Mouse (Mus musculus): ENCODE results near the gene Ddx31. TPM values are rescaled to one million over a fixed set of nuclear protein-coding genes. Genes with fewer than 3 reads are reported as not detected.
A peak's percentile ranks its signal among the peaks of the same experiment; 100 is the strongest.

The Ddx31 gene
- polyA plus RNA-seq, 1 experiment: not detected

GRCm38 (mm10) chr2:28915104-28915738, 75.0 kb downstream of the Ddx31 start:
- H3K4me1 ChIP-seq (ENCODE audit: control insufficient read depth, insufficient read depth, low read length): peaks cover 7% of the 10 kb centered on the region; the same call in 1 of the 2 replicates
- H3K4me3 ChIP-seq (ENCODE audit: insufficient read depth, low read depth, low read length): no peak overlapping the region
- no peak overlapping the region for H3K27ac ChIP-seq (ENCODE audit: insufficient read depth, low read depth, low read length)
- whole genome bisulfite sequencing: 7% methylated on average over 22 of the region's 22 CpGs
- TF ChIP-seq POLR2A (IDR thresholded peaks at IDR 0.05; ENCODE audit: insufficient read depth, low read depth, low read length) (no peak), CTCF (IDR thresholded peaks at IDR 0.05; ENCODE audit: insufficient read depth, low read depth, low read length) (no peak)

- Histone ChIP-seq H3K4me1 (ENCODE audit: control insufficient read depth, insufficient read depth, low read length) (peaks cover 7% of the 10 kb centered on the region; the same call in 1 of the 2 replicates), H3K27ac (ENCODE audit: insufficient read depth, low read depth, low read length) (no peak overlapping the region), H3K4me3 (ENCODE audit: insufficient read depth, low read depth, low read length) (no peak overlapping the region)
- 1% methylated on average over 49 of the region's 50 CpGs for WGBS
- TF ChIP-seq CTCF (IDR thresholded peaks at IDR 0.05; ENCODE audit: insufficient read depth, low read depth, low read length) (no peak), POLR2A (IDR thresholded peaks at IDR 0.05; ENCODE audit: insufficient read depth, low read depth, low read length) (no peak)
Measured at GRCm38 (mm10) chr2:28915768-28916512, 75.7 kb downstream of the Ddx31 start.

- WGBS: 6% methylated on average over 18 of the region's 18 CpGs
- no peak within 1 kb of the TSS for H3K4me3 ChIP-seq (ENCODE audit: insufficient read depth, low read depth, low read length)
- no peak for TF ChIP-seq POLR2A (IDR thresholded peaks at IDR 0.05; ENCODE audit: insufficient read depth, low read depth, low read length)
- no peak for TF ChIP-seq CTCF (IDR thresholded peaks at IDR 0.05; ENCODE audit: insufficient read depth, low read depth, low read length)
- peaks cover 7% of the 10 kb centered on the region; the same call in 1 of the 2 replicates for H3K4me1 ChIP-seq (ENCODE audit: control insufficient read depth, insufficient read depth, low read length)
- no peak within 1 kb of the TSS for H3K27ac ChIP-seq (ENCODE audit: insufficient read depth, low read depth, low read length)
Measured at GRCm38 (mm10) chr2:28916513-28916865, 76.3 kb downstream of the Ddx31 start, which contains the start of gene Barhl1. Barhl1 (minus strand) TSS chr2:28916668.

GRCm38 (mm10) chr2:28917156-28917517, 76.9 kb downstream of the Ddx31 start:
- peaks cover 7% of the 10 kb centered on the region; the same call in 1 of the 2 replicates for H3K4me1 ChIP-seq (ENCODE audit: control insufficient read depth, insufficient read depth, low read length)
- no peak for TF ChIP-seq POLR2A (IDR thresholded peaks at IDR 0.05; ENCODE audit: insufficient read depth, low read depth, low read length)
- no peak for TF ChIP-seq CTCF (IDR thresholded peaks at IDR 0.05; ENCODE audit: insufficient read depth, low read depth, low read length)
- no peak overlapping the region for H3K27ac ChIP-seq (ENCODE audit: insufficient read depth, low read depth, low read length)
- H3K4me3 ChIP-seq (ENCODE audit: insufficient read depth, low read depth, low read length): no peak overlapping the region
- 33% methylated on average over 11 of the region's 11 CpGs for WGBS

- H3K27ac ChIP-seq (ENCODE audit: insufficient read depth, low read depth, low read length): no peak overlapping the region
- no peak for TF ChIP-seq POLR2A (IDR thresholded peaks at IDR 0.05; ENCODE audit: insufficient read depth, low read depth, low read length)
- no peak for TF ChIP-seq CTCF (IDR thresholded peaks at IDR 0.05; ENCODE audit: insufficient read depth, low read depth, low read length)
- WGBS: 3% methylated on average over 73 of the region's 73 CpGs
- peaks cover 7% of the 10 kb centered on the region; the same call in 1 of the 2 replicates for H3K4me1 ChIP-seq (ENCODE audit: control insufficient read depth, insufficient read depth, low read length)
- H3K4me3 ChIP-seq (ENCODE audit: insufficient read depth, low read depth, low read length): no peak overlapping the region
Measured at GRCm38 (mm10) chr2:28917518-28918361, 77.5 kb downstream of the Ddx31 start.

- TF ChIP-seq POLR2A (IDR thresholded peaks at IDR 0.05; ENCODE audit: insufficient read depth, low read depth, low read length) (no peak), CTCF (IDR thresholded peaks at IDR 0.05; ENCODE audit: insufficient read depth, low read depth, low read length) (no peak)
- Histone ChIP-seq H3K4me3 (ENCODE audit: insufficient read depth, low read depth, low read length) (no peak overlapping the region), H3K27ac (ENCODE audit: insufficient read depth, low read depth, low read length) (no peak overlapping the region), H3K4me1 (ENCODE audit: control insufficient read depth, insufficient read depth, low read length) (peaks cover 7% of the 10 kb centered on the region; the same call in 1 of the 2 replicates)
- 5% methylated on average over 4 of the region's 4 CpGs for WGBS
Measured at GRCm38 (mm10) chr2:28919001-28919400, 78.8 kb downstream of the Ddx31 start.

GRCm38 (mm10) chr2:28923912-28924311, 83.7 kb downstream of the Ddx31 start:
- TF ChIP-seq CTCF (IDR thresholded peaks at IDR 0.05; ENCODE audit: insufficient read depth, low read depth, low read length) (peak; percentile 75), POLR2A (IDR thresholded peaks at IDR 0.05; ENCODE audit: insufficient read depth, low read depth, low read length) (no peak)
- Histone ChIP-seq H3K27ac (ENCODE audit: insufficient read depth, low read depth, low read length) (no peak overlapping the region), H3K4me1 (ENCODE audit: control insufficient read depth, insufficient read depth, low read length) (no peaks in the 10 kb centered on the region), H3K4me3 (ENCODE audit: insufficient read depth, low read depth, low read length) (no peak overlapping the region)
- WGBS: 8% methylated on average over 4 of the region's 4 CpGs

- H3K4me3 ChIP-seq (ENCODE audit: insufficient read depth, low read depth, low read length): no peak overlapping the region
- no peak for TF ChIP-seq POLR2A (IDR thresholded peaks at IDR 0.05; ENCODE audit: insufficient read depth, low read depth, low read length)
- TF ChIP-seq CTCF (IDR thresholded peaks at IDR 0.05; ENCODE audit: insufficient read depth, low read depth, low read length): no peak
- no peaks in the 10 kb centered on the region for H3K4me1 ChIP-seq (ENCODE audit: control insufficient read depth, insufficient read depth, low read length)
- H3K27ac ChIP-seq (ENCODE audit: insufficient read depth, low read depth, low read length): no peak overlapping the region
- whole genome bisulfite sequencing: 97% methylated on average over 3 of the region's 3 CpGs
Measured at GRCm38 (mm10) chr2:28930571-28930970, 90.4 kb downstream of the Ddx31 start.
